Mouse (Mus musculus) heart, postnatal 0 days (tissue): Measurements from ENCODE around the gene Socs5.

Experiments
- CTCF ChIP-seq: IDR thresholded peaks from 2 replicates; pipeline ENCODE4 v1.5.1; 2016; ENCODE audit warnings: antibody characterized with exemption, control low read depth, low read depth
- EP300 ChIP-seq: IDR thresholded peaks from 2 replicates; pipeline ENCODE4 v1.6.1; 2016; ENCODE audit warnings: antibody characterized with exemption, low read depth

- no peak for TF ChIP-seq EP300
- no peak for TF ChIP-seq CTCF
Measured at GRCm38 (mm10) chr17:87109504-87109903, 2.0 kb downstream of the Socs5 start.
